Mouse (Mus musculus) stomach, postnatal 0 days (tissue): Measurements from ENCODE around the gene Tmem179b. TPM values are rescaled to one million over a fixed set of nuclear protein-coding genes. Genes with fewer than 3 reads are reported as not detected.

Experiments used
- ATAC-seq: fragments of 200-750 bp; cut with Nextera tagmentation; 2 replicates; pipeline ENCODE4 v1.8.0; 2017; ENCODE audit not compliant: low FRiP score, low TSS enrichment
- DNase-seq: peaks from one replicate; pipeline ENCODE4 v3.0.0-alpha.2; 2016; ENCODE audit warnings: low spot score
- H3K27ac ChIP-seq: fragments of 300-500 bp; sonication (generic); replicated peaks from 2 replicates; pipeline ENCODE4 v1.5.1; 2014; ENCODE audit warnings: mild to moderate bottlenecking, control low read depth
- H3K27me3 ChIP-seq: fragments of 300-500 bp; sonication (generic); 2 replicates; pipeline ENCODE4 v1.6.1; 2014; ENCODE audit warnings: low read length; ENCODE audit not compliant: control insufficient read depth, insufficient read depth
- H3K36me3 ChIP-seq: fragments of 300-500 bp; sonication (generic); 2 replicates; pipeline ENCODE4 v1.6.1; 2014; ENCODE audit warnings: low read length, mixed read lengths; ENCODE audit not compliant: control insufficient read depth, insufficient read depth
- H3K4me1 ChIP-seq: fragments of 300-500 bp; sonication (generic); replicated peaks from 2 replicates; pipeline ENCODE4 v1.6.1; 2014; ENCODE audit warnings: antibody characterized with exemption; ENCODE audit not compliant: control insufficient read depth, insufficient read depth
- H3K4me2 ChIP-seq: fragments of 300-500 bp; sonication (generic); replicated peaks from 2 replicates; pipeline ENCODE4 v1.6.1; 2014; ENCODE audit warnings: low read depth, mild to moderate bottlenecking, control low read depth, moderate library complexity
- H3K4me3 ChIP-seq: fragments of 300-500 bp; sonication (generic); 2 replicates; pipeline ENCODE4 v1.5.1; 2014; ENCODE audit warnings: low read depth, low read length, control low read depth
- H3K9ac ChIP-seq: fragments of 300-500 bp; sonication (generic); 2 replicates; pipeline ENCODE4 v1.6.1; 2014; ENCODE audit warnings: mild to moderate bottlenecking, low read length, control low read depth, mixed read lengths
- H3K9me3 ChIP-seq: fragments of 300-500 bp; sonication (generic); 2 replicates; pipeline ENCODE4 v1.6.1; 2016; ENCODE audit warnings: low read length; ENCODE audit not compliant: control insufficient read depth
- CTCF ChIP-seq: IDR thresholded peaks from 2 replicates; pipeline ENCODE4 v1.5.1; 2016; ENCODE audit warnings: antibody characterized with exemption, low read depth, mild to moderate bottlenecking, moderate library complexity
- EP300 ChIP-seq: optimal IDR thresholded peaks from 2 replicates; pipeline ENCODE3; 2016; ENCODE audit warnings: antibody characterized with exemption
- WGBS: fragments of 180-500 bp; shearing (Covaris S2); extraction: QIAGEN DNeasy Blood & Tissue Kit; methylation state at CpG from one replicate; pipeline ENCODE4 v1.1.7; 2014; 5-methylcytosine and 5-hydroxymethylcytosine counted together
- polyA plus RNA-seq: library from polyadenylated mRNA; unstranded; fragments of >200 nt; fragmentation: Nextera tagmentation; extraction: Ambion mirVana; gene quantifications from 2 replicates; pipeline ENCODE4 v1.2.1, GENCODE M21; 2015

Gene Tmem179b
- polyA plus RNA-seq, 1 experiment from 2014 or later = 98.4 TPM

- no peaks in the 10 kb centered on the region for H3K27me3 ChIP-seq
- H3K4me2 ChIP-seq = peak overlapping the region; percentile 98
- H3K9ac ChIP-seq = no peak overlapping the region
- no peak overlapping the region for H3K27ac ChIP-seq
- ATAC-seq (no peak), DNase-seq (no peak)
- no peaks in the 10 kb centered on the region for H3K9me3 ChIP-seq
- WGBS = 68% methylated on average over 5 of the region's 5 CpGs
- peaks cover 4% of the 10 kb centered on the region; the same call in 1 of the 2 replicates for H3K4me1 ChIP-seq
- no peak for TF ChIP-seq EP300
- H3K4me3 ChIP-seq = peak overlapping the region; percentile 82
- peaks cover 9% of the 10 kb centered on the region for H3K36me3 ChIP-seq
Measured at GRCm38 (mm10) chr19:8772996-8773395, 1.3 kb downstream of the Tmem179b start.

- Histone ChIP-seq H3K4me2 (peak within 1 kb of the TSS; percentile 70), H3K4me3 (peak within 1 kb of the TSS; percentile 76), H3K27ac (peak within 1 kb of the TSS; percentile 93), H3K27me3 (no peaks in the 10 kb centered on the region), H3K36me3 (peaks cover 16% of the 10 kb centered on the region), H3K9ac (peak within 1 kb of the TSS; percentile 94), H3K4me1 (peaks cover 4% of the 10 kb centered on the region; the same call in 1 of the 2 replicates), H3K9me3 (no peaks in the 10 kb centered on the region)
- 19% methylated on average over 29 of the region's 29 CpGs for WGBS
- ATAC-seq (peak; percentile 59), DNase-seq (peak; percentile 84)
- TF ChIP-seq EP300 (no peak), CTCF (peak; percentile 29; the same call in 1 of the 2 replicates)
Measured at GRCm38 (mm10) chr19:8770567-8771270, 3.5 kb downstream of the Tmem179b start, which contains the start of gene Tmem223. Gene Tmem223 (plus strand): TSS chr19:8770996.

- Histone ChIP-seq H3K4me3 (no peak overlapping the region), H3K9ac (no peak overlapping the region), H3K4me1 (no peaks in the 10 kb centered on the region), H3K27me3 (no peaks in the 10 kb centered on the region), H3K27ac (no peak overlapping the region), H3K36me3 (peaks cover 34% of the 10 kb centered on the region), H3K9me3 (no peaks in the 10 kb centered on the region), H3K4me2 (no peak overlapping the region)
- DNase-seq = no peak
- ATAC-seq = no peak
- TF ChIP-seq CTCF (no peak), EP300 (no peak)
- WGBS = 96% methylated on average over 9 of the region's 9 CpGs
Measured at GRCm38 (mm10) chr19:8765562-8765961, 8.7 kb downstream of the Tmem179b start.

- TF ChIP-seq CTCF = no peak
- TF ChIP-seq EP300 = no peak
- no peak for ATAC-seq
- H3K9me3 ChIP-seq = no peaks in the 10 kb centered on the region
- peaks cover 31% of the 10 kb centered on the region for H3K36me3 ChIP-seq
- no peak for DNase-seq
- H3K4me1 ChIP-seq = no peaks in the 10 kb centered on the region
- no peak overlapping the region for H3K27ac ChIP-seq
- H3K9ac ChIP-seq = no peak overlapping the region
- H3K4me3 ChIP-seq = no peak overlapping the region
- no peaks in the 10 kb centered on the region for H3K27me3 ChIP-seq
- WGBS = 90% methylated on average over 4 of the region's 4 CpGs
- no peak overlapping the region for H3K4me2 ChIP-seq
Measured at GRCm38 (mm10) chr19:8763276-8763675, 11.0 kb downstream of the Tmem179b start.

GRCm38 (mm10) chr19:8760757-8761156 is 13.5 kb downstream of the Tmem179b start:
- H3K4me2 ChIP-seq = no peak overlapping the region
- no peaks in the 10 kb centered on the region for H3K9me3 ChIP-seq
- H3K27ac ChIP-seq = no peak overlapping the region
- TF ChIP-seq EP300 (no peak), CTCF (peak; percentile 51)
- ATAC-seq = no peak
- peaks cover 22% of the 10 kb centered on the region for H3K36me3 ChIP-seq
- H3K27me3 ChIP-seq = no peaks in the 10 kb centered on the region
- no peak overlapping the region for H3K4me3 ChIP-seq
- 88% methylated on average over 2 of the region's 2 CpGs for WGBS
- no peak overlapping the region for H3K9ac ChIP-seq
- no peaks in the 10 kb centered on the region for H3K4me1 ChIP-seq
- DNase-seq = no peak

- H3K27me3 ChIP-seq = no peaks in the 10 kb centered on the region
- no peak overlapping the region for H3K4me3 ChIP-seq
- H3K36me3 ChIP-seq = peaks cover 7% of the 10 kb centered on the region
- no peak overlapping the region for H3K27ac ChIP-seq
- no peak overlapping the region for H3K4me2 ChIP-seq
- H3K9ac ChIP-seq = no peak overlapping the region
- DNase-seq = no peak
- H3K9me3 ChIP-seq = no peaks in the 10 kb centered on the region
- no peaks in the 10 kb centered on the region for H3K4me1 ChIP-seq
- no peak for TF ChIP-seq CTCF
- no peak for ATAC-seq
- WGBS = 70% methylated on average over 2 of the region's 2 CpGs
Measured at GRCm38 (mm10) chr19:8758899-8759298, 15.4 kb downstream of the Tmem179b start.
